Mouse (Mus musculus) hindlimb bud, embryonic 11.5 days (tissue): ENCODE results near the gene Rho.

Experiments
- DNase-seq: peaks from one replicate; pipeline ENCODE4 v3.0.0-alpha.2; 2012; ENCODE audit warnings: low read depth, low spot score; ENCODE audit errors: extremely low spot score

The Rho gene

GRCm38 (mm10) chr6:115931639-115932038, at the start of gene Rho:
Gene Rho (plus strand): TSS chr6:115931748.
- no peak for DNase-seq

- no peak for DNase-seq
Observed at GRCm38 (mm10) chr6:115884018-115884417, 47.5 kb upstream of the Rho start.

GRCm38 (mm10) chr6:115886894-115887293, 44.7 kb upstream of the Rho start:
- no peak for DNase-seq

- DNase-seq = no peak
Observed at GRCm38 (mm10) chr6:115888296-115888695, 43.3 kb upstream of the Rho start.

GRCm38 (mm10) chr6:115890601-115891000, 40.9 kb upstream of the Rho start:
- no peak for DNase-seq

- no peak for DNase-seq
Observed at GRCm38 (mm10) chr6:115891061-115891460, 40.5 kb upstream of the Rho start.

- no peak for DNase-seq
Observed at GRCm38 (mm10) chr6:115891497-115892061, 40.0 kb upstream of the Rho start.

GRCm38 (mm10) chr6:115892363-115892762, 39.2 kb upstream of the Rho start:
- no peak for DNase-seq

GRCm38 (mm10) chr6:115896346-115896745, 35.2 kb upstream of the Rho start:
- DNase-seq = no peak

GRCm38 (mm10) chr6:115897117-115897516, 34.4 kb upstream of the Rho start:
- DNase-seq = no peak

GRCm38 (mm10) chr6:115897926-115898520, 33.5 kb upstream of the Rho start:
- no peak for DNase-seq

GRCm38 (mm10) chr6:115901062-115901461, 30.5 kb upstream of the Rho start:
- DNase-seq = peak; percentile 28

- no peak for DNase-seq
Observed at GRCm38 (mm10) chr6:115901489-115901931, 30.0 kb upstream of the Rho start.

GRCm38 (mm10) chr6:115902545-115902944, 29.0 kb upstream of the Rho start:
- no peak for DNase-seq

GRCm38 (mm10) chr6:115905568-115905967, 26.0 kb upstream of the Rho start:
- no peak for DNase-seq

- DNase-seq = no peak
Observed at GRCm38 (mm10) chr6:115906455-115906854, 25.1 kb upstream of the Rho start.

- no peak for DNase-seq
Observed at GRCm38 (mm10) chr6:115906871-115907270, 24.7 kb upstream of the Rho start.

GRCm38 (mm10) chr6:115908421-115908982, 23.0 kb upstream of the Rho start:
- no peak for DNase-seq

GRCm38 (mm10) chr6:115909052-115909451, 22.5 kb upstream of the Rho start:
- DNase-seq = no peak

GRCm38 (mm10) chr6:115909940-115910339, 21.6 kb upstream of the Rho start:
- no peak for DNase-seq

GRCm38 (mm10) chr6:115911763-115912162, 19.8 kb upstream of the Rho start:
- DNase-seq = no peak

GRCm38 (mm10) chr6:115913482-115913881, 18.1 kb upstream of the Rho start:
- DNase-seq = no peak
